19 mouse cellular contexts compared by ENCODE assay signal in the genomic region with DNA sequence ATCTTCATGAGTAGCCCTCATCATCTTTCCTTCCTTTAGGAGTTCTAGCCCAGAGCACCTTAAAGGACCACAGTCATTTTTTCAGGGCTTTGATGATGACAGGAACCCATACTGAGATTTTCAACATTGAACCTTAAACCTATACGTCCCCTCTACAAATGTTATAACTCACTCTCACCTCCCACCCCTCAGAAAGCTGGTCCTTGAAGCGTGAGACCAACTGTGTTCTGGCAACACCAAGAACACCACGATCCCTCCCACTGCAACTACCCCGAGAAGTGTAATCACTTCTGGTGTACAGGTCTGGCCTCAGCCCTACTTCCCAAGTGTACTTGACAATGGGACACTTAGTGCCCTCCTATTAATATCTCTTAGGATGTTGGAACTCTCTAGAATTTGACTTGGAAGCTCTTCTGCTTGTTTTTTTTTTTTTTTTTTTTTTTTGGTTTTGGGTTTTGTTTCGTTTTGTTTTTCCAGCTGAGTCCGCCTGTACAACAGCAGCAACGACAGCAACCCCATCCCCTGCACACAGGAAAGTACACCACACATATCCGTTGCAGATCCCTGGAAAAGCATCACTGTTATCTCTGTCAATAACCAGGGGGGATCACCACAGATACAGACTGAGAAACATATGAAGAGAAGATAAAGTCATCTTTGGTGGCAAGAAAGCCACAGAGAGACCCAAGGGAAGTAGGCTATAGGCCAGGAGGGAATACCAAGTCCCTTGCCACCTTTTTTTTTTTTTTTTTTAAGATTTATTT. TPM values are rescaled to one million over a fixed set of nuclear protein-coding genes. Genes with fewer than 3 reads are reported as not detected.
DNase-seq lines count a peak whose midpoint lies in the region; TF ChIP-seq lines count a peak whose summit lies in the region.
"Had no signal": no experiment of that assay in that cellular context is flagged by ENCODE, and none has a peak within 500 bp of the region (broad histone marks: within the 10 kb centered on the region; RNA-seq: fewer than 3 reads in every experiment).

No protein-coding gene starts in this region.

- H3K4me1 ChIP-seq in kidney, adult 2 months (ENCODE audit: control insufficient read depth, insufficient read depth, low read length) = no peaks in the 10 kb centered on the region

- peak overlapping the region; percentile 25 for H3K27ac ChIP-seq in kidney, adult 2 months (ENCODE audit: insufficient read depth, low read depth, low read length)
- H3K27ac ChIP-seq: heart, embryonic 13.5 days; hindbrain, embryonic 14.5 days; limb, embryonic 13.5 days; midbrain, embryonic 12.5 days had no signal

- TF ChIP-seq CTCF in kidney, adult 2 months (conservative IDR thresholded peaks at IDR 0.05; ENCODE audit: insufficient read depth, insufficient read length, low read depth, low read length) = no peak

- no peaks in the 10 kb centered on the region for H3K27me3 ChIP-seq in kidney, adult 2 months (replicated peaks; ENCODE audit: control insufficient read depth, insufficient read depth, low read length)
- H3K27me3 ChIP-seq: kidney, embryonic 15.5 days had no signal

- H3K36me3 ChIP-seq in kidney, adult 2 months (ENCODE audit: control insufficient read depth, insufficient read depth, low read length) = no peaks in the 10 kb centered on the region
- H3K36me3 ChIP-seq: heart, embryonic 13.5 days; kidney, embryonic 15.5 days; limb, embryonic 13.5 days; midbrain, embryonic 12.5 days had no signal

- no peak for TF ChIP-seq POLR2A in kidney, adult 2 months (IDR thresholded peaks at IDR 0.05; ENCODE audit: low read depth, low read length)

- DNase-seq in adrenal gland, postnatal 14 days = peak; percentile 4
- DNase-seq in adrenal gland, adult 8-10 months = no peak
- no peak for DNase-seq in kidney, adult 2 months
- DNase-seq in kidney, postnatal 4 days = no peak
- DNase-seq in retina, postnatal 1 day = peak; percentile 0
- DNase-seq in retina, embryonic 14.5 days (ENCODE audit: low spot score) = no peak
- peak; percentile 62 for DNase-seq in naive thymus-derived CD4-positive, alpha-beta T cell, adult 2 months (ENCODE audit: low read depth)
- DNase-seq in left cerebral cortex, postnatal 14 days (ENCODE audit: low spot score in 2 of 2) = no peak
- DNase-seq: embryo, embryonic 11 days; gastrocnemius, postnatal 10 days had no signal

- no peak overlapping the region for H3K4me3 ChIP-seq in kidney, adult 2 months (ENCODE audit: insufficient read depth, low read depth, low read length)
- H3K4me3 ChIP-seq: heart, embryonic 13.5 days; kidney, embryonic 15.5 days; limb, embryonic 13.5 days; midbrain, embryonic 12.5 days had no signal

- WGBS in kidney, adult 2 months = 65% methylated on average over 8 of the region's 8 CpGs

- intact Hi-C loops in left cerebral cortex, postnatal 14 days (cut with DNase I) = loop anchor here (5.0 kb wide), 1 partner anchor 92 kb away; no protein-coding TSS in a partner anchor

RNA-seq across cellular contexts. Expression of a gene that starts 7.2 kb away (rescaled TPM):
- total RNA-seq in adrenal gland, postnatal 14 days (2021) = 172 and 203 TPM in 2 replicates
- 100 to 1,000 TPM in 3 of 4 experiments, 10 to 100 TPM in 1; 88.1 to 240 (median 162) TPM for total RNA-seq in adrenal gland, adult 8-10 months (2022)
- 91.9 and 108 TPM in 2 replicates for polyA plus RNA-seq in kidney, adult 2 months (2012; rRNA removed)
- 10 to 100 TPM; 42.7 to 43.2 TPM for total RNA-seq in left cerebral cortex, postnatal 14 days (2021)

RNA-seq across cellular contexts. Expression of a gene that starts 47.1 kb away (rescaled TPM):
- total RNA-seq in adrenal gland, postnatal 14 days (2021) = not detected in 2 replicates
- under 1 TPM in 1 of 4 experiments, not detected in 3; 0.12 TPM for total RNA-seq in adrenal gland, adult 8-10 months (2022)
- polyA plus RNA-seq in kidney, adult 2 months (2012; rRNA removed) = not detected in 2 replicates
- not detected for total RNA-seq in left cerebral cortex, postnatal 14 days (2021)
- total RNA-seq: gastrocnemius, postnatal 10 days; layer of hippocampus, postnatal 10 days; MEL had no signal
- polyA plus RNA-seq: cerebellum, adult 2 months; heart, embryonic 13.5 days; hindbrain, embryonic 14.5 days; limb, embryonic 13.5 days; midbrain, embryonic 12.5 days; neural tube, embryonic 11.5 days had no signal

Comparison
In these comparisons a context has a peak if more than half of its experiments do, and no peak if none do; other contexts are left out.
1. DNase-seq: peak in adrenal gland, postnatal 14 days (single experiment), retina, postnatal 1 day (single experiment) and naive thymus-derived CD4-positive, alpha-beta T cell, adult 2 months (single experiment); none in adrenal gland, adult 8-10 months (single experiment), kidney, adult 2 months (single experiment), kidney, postnatal 4 days (0 of 2), retina, embryonic 14.5 days (single experiment) and left cerebral cortex, postnatal 14 days (0 of 2).